Mouse (Mus musculus): ENCODE measurements around the gene Meox1. TPM values are rescaled to one million over a fixed set of nuclear protein-coding genes. Genes with fewer than 3 reads are reported as not detected.

Gene Meox1
- polyA plus RNA-seq, 1 experiment, result 4.8 TPM

- no peaks in the 10 kb centered on the region; the same call in 1 of the 2 replicates for H3K27me3 ChIP-seq (replicated peaks; ENCODE audit: control insufficient read depth, insufficient read depth, low read length)
- no peak overlapping the region for H3K27ac ChIP-seq (ENCODE audit: insufficient read depth, low read depth, low read length)
- 67% methylated on average over 6 of the region's 6 CpGs for WGBS
- DNase-seq, result no peak
- no peak overlapping the region for H3K4me3 ChIP-seq (ENCODE audit: insufficient read depth, low read depth, low read length)
- no peaks in the 10 kb centered on the region for H3K36me3 ChIP-seq (ENCODE audit: control insufficient read depth, insufficient read depth, low read length)
- no peaks in the 10 kb centered on the region for H3K4me1 ChIP-seq (ENCODE audit: control insufficient read depth, insufficient read depth, low read length)
- no peak for TF ChIP-seq POLR2A (IDR thresholded peaks at IDR 0.05; ENCODE audit: low read depth, low read length)
- TF ChIP-seq CTCF (conservative IDR thresholded peaks at IDR 0.05; ENCODE audit: insufficient read depth, insufficient read length, low read depth, low read length), result no peak
Observed at GRCm38 (mm10) chr11:101885881-101886319, 8.3 kb downstream of the Meox1 start.

- no peaks in the 10 kb centered on the region for H3K36me3 ChIP-seq (ENCODE audit: control insufficient read depth, insufficient read depth, low read length)
- DNase-seq, result peak; percentile 40
- H3K27me3 ChIP-seq (replicated peaks; ENCODE audit: control insufficient read depth, insufficient read depth, low read length), result no peaks in the 10 kb centered on the region; the same call in 1 of the 2 replicates
- TF ChIP-seq POLR2A (IDR thresholded peaks at IDR 0.05; ENCODE audit: low read depth, low read length) (no peak), CTCF (conservative IDR thresholded peaks at IDR 0.05; ENCODE audit: insufficient read depth, insufficient read length, low read depth, low read length) (no peak)
- H3K4me3 ChIP-seq (ENCODE audit: insufficient read depth, low read depth, low read length), result no peak overlapping the region
- 54% methylated on average over 6 of the region's 6 CpGs for WGBS
- no peak overlapping the region for H3K27ac ChIP-seq (ENCODE audit: insufficient read depth, low read depth, low read length)
- no peaks in the 10 kb centered on the region for H3K4me1 ChIP-seq (ENCODE audit: control insufficient read depth, insufficient read depth, low read length)
Observed at GRCm38 (mm10) chr11:101885232-101885631, 8.9 kb downstream of the Meox1 start.

GRCm38 (mm10) chr11:101883911-101884310 is 10.3 kb downstream of the Meox1 start:
- no peak for DNase-seq
- H3K4me1 ChIP-seq (ENCODE audit: control insufficient read depth, insufficient read depth, low read length), result no peaks in the 10 kb centered on the region
- H3K27ac ChIP-seq (ENCODE audit: insufficient read depth, low read depth, low read length), result no peak overlapping the region
- no peaks in the 10 kb centered on the region for H3K36me3 ChIP-seq (ENCODE audit: control insufficient read depth, insufficient read depth, low read length)
- no peak for TF ChIP-seq CTCF (conservative IDR thresholded peaks at IDR 0.05; ENCODE audit: insufficient read depth, insufficient read length, low read depth, low read length)
- no peak for TF ChIP-seq POLR2A (IDR thresholded peaks at IDR 0.05; ENCODE audit: low read depth, low read length)
- H3K27me3 ChIP-seq (replicated peaks; ENCODE audit: control insufficient read depth, insufficient read depth, low read length), result no peaks in the 10 kb centered on the region
- 84% methylated on average over 2 of the region's 2 CpGs for WGBS
- no peak overlapping the region for H3K4me3 ChIP-seq (ENCODE audit: insufficient read depth, low read depth, low read length)

- WGBS, result 76% methylated on average over 11 of the region's 11 CpGs
- Histone ChIP-seq H3K36me3 (ENCODE audit: control insufficient read depth, insufficient read depth, low read length) (no peaks in the 10 kb centered on the region), H3K27ac (ENCODE audit: insufficient read depth, low read depth, low read length) (no peak overlapping the region), H3K4me3 (ENCODE audit: insufficient read depth, low read depth, low read length) (no peak overlapping the region), H3K27me3 (replicated peaks; ENCODE audit: control insufficient read depth, insufficient read depth, low read length) (no peaks in the 10 kb centered on the region), H3K4me1 (ENCODE audit: control insufficient read depth, insufficient read depth, low read length) (no peaks in the 10 kb centered on the region)
- DNase-seq, result no peak
- TF ChIP-seq CTCF (conservative IDR thresholded peaks at IDR 0.05; ENCODE audit: insufficient read depth, insufficient read length, low read depth, low read length), result no peak
Observed at GRCm38 (mm10) chr11:101882500-101883290, 11.5 kb downstream of the Meox1 start.

- DNase-seq, result peak; percentile 91
- H3K27ac ChIP-seq (ENCODE audit: insufficient read depth, low read depth, low read length), result peak overlapping the region; percentile 64; the same call in 1 of the 2 replicates
- no peak for TF ChIP-seq POLR2A (IDR thresholded peaks at IDR 0.05; ENCODE audit: low read depth, low read length)
- no peak for TF ChIP-seq CTCF (conservative IDR thresholded peaks at IDR 0.05; ENCODE audit: insufficient read depth, insufficient read length, low read depth, low read length)
- WGBS, result 12% methylated on average over 24 of the region's 24 CpGs
- H3K4me3 ChIP-seq (ENCODE audit: insufficient read depth, low read depth, low read length), result no peak overlapping the region
- no peaks in the 10 kb centered on the region for H3K36me3 ChIP-seq (ENCODE audit: control insufficient read depth, insufficient read depth, low read length)
- no peaks in the 10 kb centered on the region for H3K4me1 ChIP-seq (ENCODE audit: control insufficient read depth, insufficient read depth, low read length)
- H3K27me3 ChIP-seq (replicated peaks; ENCODE audit: control insufficient read depth, insufficient read depth, low read length), result no peaks in the 10 kb centered on the region
Observed at GRCm38 (mm10) chr11:101881604-101882071, 12.5 kb downstream of the Meox1 start.

- H3K4me1 ChIP-seq (ENCODE audit: control insufficient read depth, insufficient read depth, low read length), result no peaks in the 10 kb centered on the region
- H3K27me3 ChIP-seq (replicated peaks; ENCODE audit: control insufficient read depth, insufficient read depth, low read length), result no peaks in the 10 kb centered on the region
- peak overlapping the region; percentile 64 for H3K27ac ChIP-seq (ENCODE audit: insufficient read depth, low read depth, low read length)
- no peak for TF ChIP-seq CTCF (conservative IDR thresholded peaks at IDR 0.05; ENCODE audit: insufficient read depth, insufficient read length, low read depth, low read length)
- H3K4me3 ChIP-seq (ENCODE audit: insufficient read depth, low read depth, low read length), result no peak overlapping the region
- 52% methylated on average over 7 of the region's 7 CpGs for WGBS
- no peaks in the 10 kb centered on the region for H3K36me3 ChIP-seq (ENCODE audit: control insufficient read depth, insufficient read depth, low read length)
- DNase-seq, result no peak
Observed at GRCm38 (mm10) chr11:101881185-101881584, 13.0 kb downstream of the Meox1 start.

- Histone ChIP-seq H3K36me3 (ENCODE audit: control insufficient read depth, insufficient read depth, low read length) (no peaks in the 10 kb centered on the region), H3K27me3 (replicated peaks; ENCODE audit: control insufficient read depth, insufficient read depth, low read length) (no peaks in the 10 kb centered on the region), H3K4me1 (ENCODE audit: control insufficient read depth, insufficient read depth, low read length) (no peaks in the 10 kb centered on the region), H3K27ac (ENCODE audit: insufficient read depth, low read depth, low read length) (no peak overlapping the region), H3K4me3 (ENCODE audit: insufficient read depth, low read depth, low read length) (no peak overlapping the region)
- no peak for DNase-seq
- TF ChIP-seq POLR2A (IDR thresholded peaks at IDR 0.05; ENCODE audit: low read depth, low read length) (no peak), CTCF (conservative IDR thresholded peaks at IDR 0.05; ENCODE audit: insufficient read depth, insufficient read length, low read depth, low read length) (no peak)
- WGBS, result 78% methylated on average over 4 of the region's 4 CpGs
Observed at GRCm38 (mm10) chr11:101879672-101880071, 14.5 kb downstream of the Meox1 start.
